Mouse (Mus musculus) heart, embryonic 14.5 days (tissue): ENCODE results near the gene Gm5414. TPM values are rescaled to one million over a fixed set of nuclear protein-coding genes. Genes with fewer than 3 reads are reported as not detected.

Experiments
- ATAC-seq: fragments of 200-750 bp; cut with Nextera tagmentation; 2 replicates; pipeline ENCODE4 v1.8.0; 2017; ENCODE audit warnings: low read depth, moderate TSS enrichment; ENCODE audit not compliant: insufficient number of reproducible peaks, insufficient read depth, low FRiP score
- H3K27ac ChIP-seq, 2 experiments: fragments of 200-500 bp in 1 of 2; fragments of 300-500 bp in 1 of 2; sonication (generic) in 1 of 2; replicated peaks in 1 of 2; 2 replicates each; pipeline ENCODE4 v1.5.1; 2012 to 2014; ENCODE audit warnings: low read depth in 2 of 2, low read length in 2 of 2, control low read depth in 1 of 2, mild to moderate bottlenecking in 1 of 2, mixed read lengths in 1 of 2; ENCODE audit not compliant: control insufficient read depth in 1 of 2, insufficient read depth in 1 of 2
- H3K27me3 ChIP-seq: fragments of 300-500 bp; sonication (generic); 2 replicates; pipeline ENCODE4 v1.6.1; 2014; ENCODE audit warnings: mild to moderate bottlenecking, low read length, control low read depth; ENCODE audit not compliant: control insufficient read depth, insufficient read depth
- H3K36me3 ChIP-seq: fragments of 300-500 bp; sonication (generic); 2 replicates; pipeline ENCODE4 v1.6.1; 2014; ENCODE audit warnings: mild to moderate bottlenecking, control low read depth, low read length, mixed read lengths; ENCODE audit not compliant: control insufficient read depth, insufficient read depth
- H3K4me1 ChIP-seq, 2 experiments: fragments of 200-500 bp in 1 of 2; fragments of 300-500 bp in 1 of 2; sonication (generic) in 1 of 2; 2 replicates each; pipeline ENCODE4 v1.6.1; 2012 to 2014; ENCODE audit warnings: low read length in 2 of 2, control low read depth in 1 of 2, mixed read lengths in 1 of 2; ENCODE audit not compliant: control insufficient read depth in 2 of 2, insufficient read depth in 2 of 2
- H3K4me2 ChIP-seq: fragments of 300-500 bp; sonication (generic); 2 replicates; pipeline ENCODE4 v1.6.1; 2014; ENCODE audit warnings: mild to moderate bottlenecking, low read length
- H3K4me3 ChIP-seq, 2 experiments: fragments of 200-500 bp in 1 of 2; fragments of 300-500 bp in 1 of 2; sonication (generic) in 1 of 2; 2 replicates each; pipeline ENCODE4 v1.5.1; 2012 to 2014; ENCODE audit warnings: low read length in 2 of 2, mild to moderate bottlenecking in 2 of 2, control low read depth in 1 of 2, low read depth in 1 of 2, moderate library complexity in 1 of 2; ENCODE audit not compliant: control insufficient read depth in 1 of 2, insufficient read depth in 1 of 2
- H3K9ac ChIP-seq: fragments of 300-500 bp; sonication (generic); 2 replicates; pipeline ENCODE4 v1.6.1; 2014; ENCODE audit warnings: mild to moderate bottlenecking, low read length
- H3K9me3 ChIP-seq: fragments of 300-500 bp; sonication (generic); 2 replicates; pipeline ENCODE4 v1.6.1; 2016; ENCODE audit warnings: low read length, control low read depth; ENCODE audit not compliant: control insufficient read depth
- WGBS: fragments of 180-500 bp; shearing (Covaris S2); extraction: QIAGEN DNeasy Blood & Tissue Kit; methylation state at CpG from one replicate; pipeline ENCODE4 v1.1.7; 2014; 5-methylcytosine and 5-hydroxymethylcytosine counted together
- microRNA-seq: library from miRNA; unstranded; fragments of <30 nt; microRNA quantifications from one replicate; pipeline ENCODE4, GENCODE M21; 2016
- polyA plus RNA-seq: library from polyadenylated mRNA; unstranded; fragments of >200 nt; fragmentation: Nextera tagmentation; extraction: Ambion mirVana; gene quantifications from 2 replicates; pipeline ENCODE4 v1.2.1, GENCODE M21; 2014

Gm5414 gene
- polyA plus RNA-seq, 1 experiment from 2014 or later, result not detected

DNA sequence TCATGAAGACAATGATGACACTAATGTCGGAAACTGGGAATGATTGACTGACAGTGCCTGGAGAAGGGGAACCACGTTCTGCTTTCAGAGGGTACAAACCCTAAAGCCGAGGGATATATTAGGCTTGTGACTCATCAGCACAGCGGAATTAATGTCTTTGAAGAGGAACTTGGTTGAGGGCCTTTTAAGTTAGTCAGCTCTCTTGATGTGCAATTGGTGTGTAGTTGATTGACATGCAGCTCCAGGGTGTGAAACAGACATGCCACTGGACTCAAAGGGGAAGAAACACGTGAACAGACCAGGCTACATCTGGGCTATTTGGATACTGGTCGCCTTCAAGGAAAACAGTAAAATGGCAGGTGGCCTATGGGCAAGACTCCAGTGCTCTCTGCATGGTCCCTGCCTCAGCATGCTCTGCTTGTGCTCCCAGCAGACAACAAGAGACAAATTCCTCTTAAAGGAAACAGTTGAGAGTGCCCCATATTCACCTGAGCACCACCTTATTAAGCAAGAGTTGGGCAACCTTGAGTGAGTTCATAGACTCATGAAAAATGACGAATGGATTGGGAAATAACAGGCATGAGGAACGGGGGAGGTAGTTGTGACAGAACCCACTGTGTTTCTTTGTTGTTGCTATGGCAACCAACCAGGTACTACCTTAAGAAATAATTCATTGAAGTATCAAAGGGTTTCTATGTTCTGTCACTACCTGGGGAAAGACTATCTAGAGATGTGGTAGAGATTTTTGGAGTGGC is 44.6 kb downstream of the Gm5414 start:
- no peaks in the 10 kb centered on the region for H3K36me3 ChIP-seq
- H3K4me2 ChIP-seq, result no peak overlapping the region
- ATAC-seq, result no peak
- H3K4me3 ChIP-seq, result no peak overlapping the region
- H3K9me3 ChIP-seq, result no peaks in the 10 kb centered on the region
- no peaks in the 10 kb centered on the region; the same call in 1 of the 2 replicates for H3K27me3 ChIP-seq
- H3K4me1 ChIP-seq, result no peaks in the 10 kb centered on the region
- WGBS, result 72% methylated on average over 8 of the region's 8 CpGs
- H3K27ac ChIP-seq, result no peak overlapping the region
- H3K9ac ChIP-seq, result no peak overlapping the region

DNA sequence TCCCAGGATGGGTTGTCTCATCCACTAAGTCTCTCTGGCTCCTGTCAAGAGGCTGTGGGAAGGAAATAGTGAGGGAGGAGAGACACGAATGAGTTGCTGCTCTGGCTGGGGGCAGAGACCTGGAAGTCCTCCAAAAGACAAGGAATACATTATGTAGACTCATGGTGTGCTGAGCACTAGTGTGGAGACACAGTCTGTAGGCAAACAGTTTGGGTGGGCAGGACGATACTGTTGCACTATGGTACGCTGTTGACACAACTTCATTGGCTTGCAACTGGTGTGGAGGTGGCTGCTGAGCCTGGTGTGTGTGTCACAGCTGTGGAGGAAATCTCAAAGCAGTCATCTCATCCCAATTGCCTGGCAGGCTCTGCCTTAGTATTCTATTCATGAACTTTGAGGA is 46.3 kb downstream of the Gm5414 start:
- Histone ChIP-seq H3K36me3 (no peaks in the 10 kb centered on the region), H3K27ac (no peak overlapping the region), H3K4me1 (no peaks in the 10 kb centered on the region), H3K4me3 (no peak overlapping the region), H3K9ac (no peak overlapping the region), H3K27me3 (no peaks in the 10 kb centered on the region), H3K4me2 (no peak overlapping the region), H3K9me3 (no peaks in the 10 kb centered on the region)
- ATAC-seq, result no peak
- WGBS, result 67% methylated on average over 3 of the region's 3 CpGs

DNA sequence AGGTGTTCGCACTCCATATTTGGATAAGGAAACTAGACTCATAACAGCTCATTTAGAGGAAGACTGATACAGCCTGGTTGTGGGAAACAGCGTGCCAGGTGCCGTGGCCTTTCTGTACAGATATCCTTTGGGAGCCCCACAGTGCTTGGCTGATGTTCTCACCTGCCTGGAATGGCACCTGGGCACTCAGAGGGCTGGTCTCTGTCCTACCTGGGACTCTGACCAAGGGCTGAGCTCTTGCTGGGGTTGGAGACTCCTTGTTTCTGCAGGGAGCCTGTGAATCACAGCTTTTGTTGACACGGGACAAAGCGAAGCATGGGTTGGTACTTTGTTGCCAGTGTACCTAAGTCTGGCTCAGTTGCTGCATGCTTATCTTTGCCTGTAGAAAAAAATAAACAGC is 52.5 kb downstream of the Gm5414 start:
- H3K27ac ChIP-seq, result no peak overlapping the region
- no peaks in the 10 kb centered on the region for H3K36me3 ChIP-seq
- no peak overlapping the region for H3K9ac ChIP-seq
- no peaks in the 10 kb centered on the region for H3K4me1 ChIP-seq
- no peak overlapping the region for H3K4me2 ChIP-seq
- ATAC-seq, result no peak
- H3K4me3 ChIP-seq, result no peak overlapping the region
- 62% methylated on average over 5 of the region's 5 CpGs for WGBS
- H3K27me3 ChIP-seq, result peaks cover 12% of the 10 kb centered on the region
- H3K9me3 ChIP-seq, result no peaks in the 10 kb centered on the region

Small RNA genes within 50 kb of the gene (microRNA-seq; reads per million reads assigned to microRNA genes)
- not detected for gene Gm44383
- not detected for gene Gm44479

Other genes with a start within 250 kb of the Gm5414 start
- 10.0 and 13.7 TPM in 2 replicates for gene Krt7, start 217.1 kb downstream of the Gm5414 start, polyA plus RNA-seq
- gene Krt87, start 189.4 kb downstream of the Gm5414 start, polyA plus RNA-seq, result not detected in 2 replicates
- gene Krt88, start 180.4 kb downstream of the Gm5414 start, polyA plus RNA-seq, result not detected in 2 replicates
- gene Krt81, start 164.4 kb downstream of the Gm5414 start, polyA plus RNA-seq, result not detected in 2 replicates
- gene Krt86, start 154.7 kb downstream of the Gm5414 start, polyA plus RNA-seq, result not detected in 2 replicates
- not detected in 2 replicates for gene Krt83, start 136.7 kb downstream of the Gm5414 start, polyA plus RNA-seq
- not detected in 2 replicates for gene Gm49425, start 110.9 kb downstream of the Gm5414 start, polyA plus RNA-seq
- gene Krt84, start 95.4 kb downstream of the Gm5414 start, polyA plus RNA-seq, result not detected in 2 replicates
- gene Krt82, start 77.5 kb downstream of the Gm5414 start, polyA plus RNA-seq, result not detected in 2 replicates
- gene Krt90, start 65.2 kb downstream of the Gm5414 start, polyA plus RNA-seq, result not detected in 2 replicates
- 0.05 TPM in 1 of 2 replicates, not detected in the other for gene Krt75, start 54.3 kb downstream of the Gm5414 start, polyA plus RNA-seq
- not detected in 2 replicates for gene Gm5478, start 19.2 kb upstream of the Gm5414 start, polyA plus RNA-seq
- gene Krt6b, start 52.1 kb upstream of the Gm5414 start, polyA plus RNA-seq, result not detected in 2 replicates
- not detected in 2 replicates for gene Krt6a, start 66.1 kb upstream of the Gm5414 start, polyA plus RNA-seq
- gene Krt5, start 84.7 kb upstream of the Gm5414 start, polyA plus RNA-seq, result not detected in 2 replicates
- gene Krt71, start 114.9 kb upstream of the Gm5414 start, polyA plus RNA-seq, result not detected in 2 replicates
- not detected in 2 replicates for gene Krt72, start 158.3 kb upstream of the Gm5414 start, polyA plus RNA-seq
- gene Krt73, start 174.2 kb upstream of the Gm5414 start, polyA plus RNA-seq, result not detected in 2 replicates
- gene Krt2, start 190.0 kb upstream of the Gm5414 start, polyA plus RNA-seq, result not detected in 2 replicates
- 0.31 and 0.55 TPM in 2 replicates for gene Krt1, start 222.6 kb upstream of the Gm5414 start, polyA plus RNA-seq
- not detected in 2 replicates for gene Krt77, start 241.5 kb upstream of the Gm5414 start, polyA plus RNA-seq